In the genomic region with DNA sequence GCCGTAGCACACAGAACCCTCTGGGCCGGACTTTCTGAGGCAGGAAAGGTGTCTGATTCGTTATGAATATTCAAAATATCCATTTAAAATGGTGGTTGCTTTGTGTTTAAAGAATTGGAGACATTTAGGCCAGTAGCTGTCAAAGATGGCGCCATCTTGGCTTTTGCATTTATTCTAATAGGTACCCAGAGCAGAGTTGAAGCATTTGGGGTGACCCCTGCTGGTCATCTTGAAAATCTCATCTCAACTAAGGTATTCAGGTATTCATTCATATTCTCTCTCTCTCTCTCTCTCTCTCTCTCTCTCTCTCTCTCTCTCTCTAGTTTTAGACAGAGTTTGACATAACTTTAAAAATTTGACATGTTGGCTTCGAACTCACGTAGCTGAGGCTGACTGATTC, we compare ENCODE assay signal across 8 mouse cellular contexts. TPM values are rescaled to one million over a fixed set of nuclear protein-coding genes. Genes with fewer than 3 reads are reported as not detected.
DNase-seq lines count a peak whose midpoint lies in the region; ATAC-seq and TF ChIP-seq lines count a peak whose summit lies in the region.
"Had no signal": no experiment of that assay in that cellular context is flagged by ENCODE, and none has a peak within 500 bp of the region (broad histone marks: within the 10 kb centered on the region; RNA-seq: fewer than 3 reads in every experiment).

No protein-coding gene starts in this region.

- no peak for DNase-seq in liver, adult 2 months (ENCODE audit: extremely low read depth, low read depth, low spot score)
- no peak for DNase-seq in liver, embryonic 11.5 days (ENCODE audit: low spot score)
- peak; percentile 45 for DNase-seq in NIH3T3 (ENCODE audit: low read depth)
- DNase-seq in embryo, embryonic 11.5 days (ENCODE audit: low read depth, low spot score) = peak; percentile 23
- DNase-seq in retina, postnatal 7 days (ENCODE audit: low read depth, low spot score) = peak; percentile 20
- DNase-seq in heart, postnatal 36 days = no peak
- DNase-seq in ovary, postnatal 14 days (ENCODE audit: low spot score) = no peak

- WGBS in liver, adult 2 months = 93% methylated on average over 6 of the region's 6 CpGs
- WGBS in liver, embryonic 11.5 days = 77% methylated on average over 6 of the region's 6 CpGs

- TF ChIP-seq CTCF in liver, adult 2 months (IDR thresholded peaks at IDR 0.05; ENCODE audit: low read depth, low read length) = peak; percentile 35; the same call in 1 of the 2 replicates

- no peaks in the 10 kb centered on the region for H3K9me3 ChIP-seq in liver, embryonic 11.5 days (ENCODE audit: control insufficient read depth, low read length)
- H3K9me3 ChIP-seq: heart, embryonic 15.5 days had no signal

- H3K4me3 ChIP-seq in liver, adult 2 months (ENCODE audit: insufficient read depth, low read depth, low read length) = no peak overlapping the region
- no peak overlapping the region for H3K4me3 ChIP-seq in liver, embryonic 11.5 days (ENCODE audit: low read depth, low read length)
- H3K4me3 ChIP-seq: heart, embryonic 15.5 days had no signal

- no peak overlapping the region for H3K9ac ChIP-seq in liver, adult 2 months (ENCODE audit: low read depth, low read length)
- no peak overlapping the region for H3K9ac ChIP-seq in liver, embryonic 11.5 days (ENCODE audit: low read depth, low read length)
- H3K9ac ChIP-seq: heart, embryonic 15.5 days had no signal

- no peaks in the 10 kb centered on the region for H3K79me2 ChIP-seq in liver, adult 2 months (ENCODE audit: control insufficient read depth, insufficient read depth, low read length)

- no peak overlapping the region for H3K27ac ChIP-seq in liver, adult 2 months (replicated peaks; ENCODE audit: insufficient read depth, low read depth, low read length)
- no peak overlapping the region for H3K27ac ChIP-seq in liver, embryonic 11.5 days (ENCODE audit: low read depth, low read length)
- H3K27ac ChIP-seq: heart, embryonic 15.5 days had no signal

- ATAC-seq in liver, embryonic 11.5 days (replicated peaks; ENCODE audit: low FRiP score) = no peak

- H3K36me3 ChIP-seq in liver, adult 2 months (ENCODE audit: control insufficient read depth, insufficient read depth, low read length) = no peaks in the 10 kb centered on the region
- no peaks in the 10 kb centered on the region for H3K36me3 ChIP-seq in liver, embryonic 11.5 days (ENCODE audit: control insufficient read depth, insufficient read depth, low read length)
- H3K36me3 ChIP-seq: heart, embryonic 15.5 days had no signal

- intact Hi-C loops in heart, postnatal 36 days (cut with DNase I) = loop anchor here (5.0 kb wide), 1 partner anchor 129 kb away; no protein-coding TSS in a partner anchor

- H3K27me3 ChIP-seq in liver, adult 2 months (ENCODE audit: control insufficient read depth, insufficient read depth, low read length) = no peaks in the 10 kb centered on the region
- no peaks in the 10 kb centered on the region for H3K27me3 ChIP-seq in liver, embryonic 11.5 days (replicated peaks; ENCODE audit: control insufficient read depth, insufficient read depth, low read length)
- H3K27me3 ChIP-seq: heart, embryonic 15.5 days had no signal

- no peak overlapping the region for H3K4me2 ChIP-seq in liver, embryonic 11.5 days
- H3K4me2 ChIP-seq: heart, embryonic 15.5 days had no signal

- H3K4me1 ChIP-seq in liver, adult 2 months (ENCODE audit: control insufficient read depth, insufficient read depth, low read length) = peaks cover 9% of the 10 kb centered on the region
- peaks cover 7% of the 10 kb centered on the region for H3K4me1 ChIP-seq in liver, embryonic 11.5 days (replicated peaks; ENCODE audit: control insufficient read depth, insufficient read depth, low read length)

- TF ChIP-seq POLR2A in liver, adult 2 months (IDR thresholded peaks at IDR 0.05; ENCODE audit: extremely low read depth, insufficient read depth, low read length) = no peak

RNA-seq across cellular contexts. Expression of a gene that starts 35.5 kb away (rescaled TPM):
- 0.55 and 1.2 TPM in 2 replicates for total RNA-seq in liver, adult 2 months (2014; rRNA removed)
- polyA plus RNA-seq in liver, adult 2 months (2012; rRNA removed) = 1.1 and 1.3 TPM in 2 replicates
- polyA plus RNA-seq in liver, embryonic 11.5 days (2014; fragmentation: Nextera tagmentation; extraction: Ambion mirVana) = 20.7 and 25.2 TPM in 2 replicates
- total RNA-seq in heart, postnatal 36 days (2021) = 10 to 100 TPM; 13.4 to 15.8 TPM

Comparison
In these comparisons a context has a peak if more than half of its experiments do, and no peak if none do; other contexts are left out.
1. DNase-seq: peak in NIH3T3 (single experiment), embryo, embryonic 11.5 days (single experiment) and retina, postnatal 7 days (single experiment); none in liver, adult 2 months (single experiment), liver, embryonic 11.5 days (single experiment), heart, postnatal 36 days (0 of 2) and ovary, postnatal 14 days (single experiment).